Mouse (Mus musculus) embryo, embryonic 9.5 days (tissue): Measurements from ENCODE around the gene Adamts18.
A peak's percentile ranks its signal among the peaks of the same experiment; 100 is the strongest.

Experiments used
- DNase-seq: peaks from one replicate; pipeline ENCODE4 v3.0.0-alpha.2; 2017; ENCODE audit errors: extremely low spot score

Gene Adamts18

DNA sequence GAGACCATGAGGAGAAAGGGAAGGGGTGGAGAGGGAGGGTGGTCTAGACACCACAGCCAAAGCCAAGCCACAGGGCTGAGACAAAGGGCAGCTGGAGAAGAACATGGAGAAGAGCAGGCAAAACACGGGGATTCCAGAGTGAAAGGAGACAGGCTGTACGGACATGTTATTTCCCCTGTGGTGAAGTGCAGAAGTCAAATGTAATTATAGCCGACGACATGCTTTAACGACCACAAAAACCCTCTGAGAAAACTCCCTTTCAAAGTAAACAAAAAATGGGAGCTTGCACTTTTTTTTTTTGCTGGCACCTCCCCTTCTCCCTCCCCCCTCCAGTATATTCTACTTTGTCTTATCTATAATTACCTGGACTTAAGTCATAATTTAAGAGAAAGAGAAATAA lies 92.7 kb downstream of the Adamts18 start:
- no peak for DNase-seq

DNA sequence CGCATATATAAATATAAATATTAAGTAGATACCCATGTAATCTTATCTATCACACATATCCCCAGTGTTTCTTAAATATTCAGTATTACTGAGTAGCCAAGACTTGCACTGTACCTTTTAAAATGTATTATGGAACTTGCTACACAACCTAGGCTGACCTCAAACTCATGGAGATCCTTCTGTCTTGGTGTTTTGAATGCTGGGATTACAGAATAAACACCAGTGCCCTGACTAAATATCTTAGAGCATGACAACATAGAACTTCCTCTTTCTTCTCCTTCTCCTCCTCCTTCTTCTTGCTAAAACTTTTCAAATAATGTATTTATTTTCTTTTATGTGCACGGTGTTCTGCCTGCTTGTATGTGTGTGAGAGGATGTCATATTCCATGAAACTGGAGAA lies 95.4 kb downstream of the Adamts18 start:
- no peak for DNase-seq

DNA sequence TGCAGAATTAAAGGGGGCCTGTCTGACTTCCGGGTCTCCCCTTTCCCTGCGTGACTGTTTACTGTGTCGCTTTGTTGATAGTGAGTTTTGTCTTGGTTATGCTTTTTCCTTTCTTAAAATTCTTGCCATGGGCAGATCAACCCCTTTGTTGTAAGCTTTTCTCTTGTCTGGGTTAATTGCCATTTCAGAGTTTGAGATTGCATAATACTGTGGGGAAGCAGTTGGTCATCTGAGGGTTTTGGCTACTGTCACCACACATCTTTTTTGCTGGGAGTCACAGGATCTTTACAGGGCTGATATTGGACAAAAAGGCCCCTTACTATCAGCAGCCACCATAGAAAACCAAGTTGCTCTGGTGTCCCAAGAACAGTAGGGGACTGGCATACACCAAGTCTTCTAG lies 96.2 kb downstream of the Adamts18 start:
- no peak for DNase-seq

DNA sequence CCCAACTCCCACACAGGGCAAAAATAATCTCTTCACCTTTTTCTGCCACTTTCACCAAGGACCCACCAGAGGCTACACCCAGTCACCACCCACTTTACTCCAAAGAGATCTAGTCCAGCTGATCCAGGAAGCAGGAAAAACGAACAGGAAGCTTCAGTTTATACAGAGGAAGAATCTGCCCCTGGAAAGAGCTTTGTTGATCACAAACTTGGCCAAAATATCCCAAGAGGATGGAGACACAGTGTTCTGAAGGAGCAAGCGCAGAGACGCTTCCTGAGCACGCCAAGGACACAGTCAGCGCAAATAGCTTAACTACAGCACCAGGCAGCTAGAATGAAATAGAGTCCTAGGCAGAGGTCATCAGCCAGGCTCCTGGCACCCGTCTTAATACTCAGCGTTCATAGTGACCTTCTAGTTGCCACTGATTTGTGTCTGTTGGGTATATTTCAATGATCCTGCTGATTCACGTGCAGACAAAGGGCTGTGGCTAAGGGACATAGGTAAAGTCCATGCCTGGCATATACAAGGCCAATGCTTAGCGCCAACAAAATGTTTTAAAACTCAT lies 113.0 kb downstream of the Adamts18 start:
- DNase-seq = no peak

DNA sequence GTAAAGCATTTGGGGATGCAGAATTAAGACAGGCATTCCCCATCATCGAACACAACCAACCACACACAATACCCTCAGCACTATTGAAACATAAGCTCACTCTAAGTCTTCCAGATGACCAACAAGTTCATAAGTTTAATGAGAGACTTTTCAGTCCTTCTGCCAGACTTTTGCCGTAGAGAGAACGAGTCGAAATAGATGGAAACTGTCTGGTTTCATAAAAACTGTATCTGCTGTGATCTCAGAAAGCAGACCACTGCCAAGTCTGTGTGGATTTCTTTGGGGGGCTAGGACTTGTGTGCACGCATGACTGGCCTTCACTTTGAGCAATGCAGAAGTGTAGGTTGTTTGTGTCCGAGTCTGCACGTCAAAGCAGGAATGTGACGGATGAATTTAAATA lies 123.2 kb downstream of the Adamts18 start:
- no peak for DNase-seq

DNA sequence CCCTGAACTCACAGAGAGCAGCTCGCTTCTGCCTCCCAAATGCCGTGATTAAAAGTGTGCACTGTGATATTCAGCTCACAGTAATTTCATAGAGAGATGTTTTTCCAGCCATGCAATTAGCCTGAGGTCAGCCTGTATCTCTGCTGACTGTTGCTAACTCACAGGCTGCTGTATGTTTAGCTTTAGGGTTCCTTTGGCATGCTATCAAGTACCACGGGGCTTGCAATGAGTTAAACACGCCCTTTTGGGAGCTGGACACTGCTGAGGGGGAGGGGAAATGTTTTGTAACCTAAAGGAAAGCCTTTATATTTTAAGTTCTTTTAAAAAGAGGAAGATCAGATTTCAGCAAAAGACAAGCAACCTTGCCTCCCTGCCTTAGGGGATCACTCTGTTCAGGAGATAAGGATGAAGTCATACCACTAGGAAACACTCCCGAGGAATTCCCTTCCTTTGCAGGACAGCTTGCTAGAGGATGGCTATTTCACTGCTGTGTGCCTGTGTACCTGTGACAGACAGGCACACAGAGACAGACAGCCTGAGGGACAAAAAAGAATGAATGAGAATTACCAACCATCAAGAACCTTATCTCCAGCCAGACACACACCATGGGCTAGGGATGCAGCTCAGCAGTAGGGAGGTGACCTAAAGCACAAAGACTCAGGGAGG lies 124.5 kb downstream of the Adamts18 start:
- no peak for DNase-seq

DNA sequence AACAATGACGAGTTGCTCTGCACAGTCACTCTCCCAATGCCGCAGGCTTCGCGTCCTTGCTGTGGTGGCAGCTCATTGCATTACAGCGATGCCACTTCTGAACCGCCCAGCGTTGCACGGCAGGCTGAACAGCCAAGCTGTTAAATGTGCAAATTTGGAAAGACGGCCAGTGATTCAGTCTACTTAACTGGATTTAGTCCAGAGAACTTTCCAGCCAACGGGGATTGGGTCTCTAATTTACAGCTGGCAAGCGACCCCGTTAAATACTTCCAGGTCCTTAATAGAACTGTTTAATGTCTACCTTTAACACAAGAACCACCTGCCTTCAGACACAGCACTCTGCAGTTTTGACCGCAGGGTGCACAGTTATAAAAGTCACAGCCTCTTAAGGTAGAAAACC lies 127.1 kb downstream of the Adamts18 start:
- DNase-seq = no peak

DNA sequence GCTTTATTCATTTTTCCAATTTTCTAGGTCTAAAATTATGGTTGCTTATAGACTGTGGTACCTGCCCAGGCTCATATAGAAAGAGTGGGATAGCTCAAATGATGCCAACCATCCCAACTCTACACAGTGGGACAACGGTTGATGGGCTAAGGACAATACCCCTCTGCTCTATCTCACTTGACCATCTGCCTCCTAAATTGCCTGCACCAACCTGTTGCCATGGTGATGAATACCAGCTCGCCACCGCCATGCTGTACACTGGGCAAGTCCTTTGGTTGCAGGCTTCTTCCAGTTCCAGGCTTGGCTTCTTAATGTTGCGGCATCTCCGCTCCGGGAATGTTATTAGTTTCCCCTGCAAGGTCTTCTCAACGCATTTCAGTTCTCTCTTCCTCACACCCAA lies 143.6 kb downstream of the Adamts18 start:
- DNase-seq = no peak

DNA sequence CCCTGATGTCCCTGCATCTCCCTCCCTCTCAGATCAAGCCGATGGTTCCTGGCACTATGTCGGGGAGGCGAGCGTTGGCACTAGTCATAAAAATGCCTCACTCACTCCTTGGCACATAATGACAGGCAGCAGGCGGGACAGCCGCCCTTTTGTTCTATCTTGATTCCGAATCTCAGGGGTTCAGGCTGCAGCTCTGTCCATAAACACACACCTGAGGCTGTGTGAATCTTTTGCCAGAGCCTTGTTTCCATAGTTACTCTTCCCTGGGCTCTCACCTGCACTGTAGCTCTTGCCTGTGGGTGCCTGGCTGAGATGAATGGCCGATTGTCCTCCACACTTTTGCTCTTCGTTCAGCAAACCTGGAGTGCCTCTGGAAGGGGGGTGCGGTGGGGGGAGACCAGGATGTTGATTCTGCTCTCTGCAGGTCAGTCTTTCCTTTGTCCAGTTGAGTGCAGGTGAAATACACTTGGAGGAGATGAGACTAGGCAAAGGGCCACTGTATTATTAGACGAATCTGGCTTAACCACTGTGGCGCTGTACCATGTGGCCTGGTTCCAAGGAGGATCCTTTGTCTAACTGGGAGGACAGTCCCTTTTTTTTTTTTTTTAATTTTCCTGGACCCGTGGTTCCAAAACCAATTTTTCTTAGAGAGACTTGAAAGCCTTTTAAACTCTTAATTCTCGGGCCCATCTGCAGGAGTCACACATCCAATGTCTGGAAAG lies 156.8 kb downstream of the Adamts18 start:
- no peak for DNase-seq

DNA sequence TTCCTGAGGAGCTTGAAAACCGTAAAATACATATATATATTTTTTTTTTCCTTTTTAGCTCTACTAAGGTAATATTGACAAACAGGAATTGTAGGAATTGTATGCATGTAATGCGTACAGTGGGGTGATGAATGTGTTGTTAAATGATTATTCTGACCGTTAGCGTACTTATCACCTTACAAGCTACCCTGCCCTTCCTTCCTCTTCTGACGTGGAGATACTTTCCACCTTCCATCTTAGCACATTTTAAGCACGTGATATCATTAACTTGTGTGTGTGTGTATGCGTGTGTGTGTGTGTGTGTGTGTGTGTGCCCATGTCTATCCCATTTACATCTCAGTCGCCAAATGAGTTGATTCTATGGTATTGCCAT lies 160.0 kb downstream of the Adamts18 start:
- DNase-seq = no peak

DNA sequence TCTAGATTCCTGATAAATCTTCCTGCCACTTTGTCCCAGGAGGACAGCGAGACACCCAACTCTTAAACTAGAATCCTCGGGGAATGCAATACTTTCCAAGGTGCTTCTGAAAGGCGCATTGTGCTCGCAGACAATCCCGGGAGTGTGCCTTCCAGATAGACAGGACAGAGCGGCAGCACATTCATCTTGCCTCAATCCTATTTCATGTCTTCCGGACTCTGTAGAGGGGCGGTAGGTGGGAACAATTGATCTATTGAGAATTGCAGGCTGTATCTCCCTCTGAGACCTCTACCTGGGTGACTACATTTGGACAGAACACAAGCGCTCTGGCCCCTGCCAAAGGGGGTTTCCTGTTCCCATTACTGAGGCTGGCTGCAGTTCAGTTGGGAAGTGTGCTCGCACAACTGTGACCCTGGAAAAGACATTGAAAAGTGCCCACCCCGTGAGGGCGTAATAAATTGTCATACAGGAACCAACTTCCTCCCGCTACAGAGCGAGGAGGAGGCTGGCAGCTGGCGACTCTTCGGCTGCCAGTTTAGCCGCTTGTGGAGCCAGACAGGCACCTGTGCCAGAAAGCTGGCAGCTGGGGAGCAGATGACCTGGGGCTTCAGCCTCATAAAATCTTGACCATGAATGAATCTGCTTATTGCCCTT lies 160.5 kb downstream of the Adamts18 start:
- DNase-seq = no peak

DNA sequence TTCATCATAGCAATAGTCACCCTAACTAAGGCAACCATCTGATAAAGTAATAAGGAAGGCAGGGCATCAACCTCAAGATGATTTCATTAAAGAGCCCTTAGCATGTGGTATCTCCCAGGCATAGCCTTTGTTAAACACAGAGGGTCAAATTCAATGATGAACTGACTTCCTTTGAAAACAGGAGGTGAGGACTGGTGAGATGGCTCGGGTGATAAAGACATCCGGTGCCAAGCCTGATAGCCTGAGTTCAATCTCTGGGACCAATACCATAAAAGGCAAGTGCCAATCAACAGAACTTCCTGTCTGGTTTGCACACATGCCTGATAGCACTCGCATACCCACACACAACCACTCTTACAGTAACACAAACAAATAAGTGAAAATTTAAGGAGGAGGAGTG lies 169.2 kb downstream of the Adamts18 start:
- no peak for DNase-seq

DNA sequence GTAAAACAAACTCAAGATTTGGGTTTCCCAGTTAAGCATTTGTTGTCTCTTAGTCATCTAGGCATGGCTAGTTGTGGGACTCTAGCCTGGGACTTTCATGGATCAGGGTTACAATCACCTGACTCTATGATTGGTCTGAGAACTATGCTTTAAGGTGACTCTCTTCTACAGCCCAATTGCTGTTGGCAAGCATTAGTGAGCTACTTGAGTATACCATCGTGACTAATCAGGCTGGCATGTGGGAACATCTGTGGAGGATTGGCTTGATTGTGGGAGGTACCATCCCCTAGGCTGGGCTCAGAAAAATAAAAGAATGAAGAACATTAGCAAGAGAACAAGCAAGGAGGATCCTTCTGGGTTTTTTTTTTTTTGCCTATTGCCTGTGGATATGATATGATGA lies 171.7 kb downstream of the Adamts18 start:
- DNase-seq = no peak

DNA sequence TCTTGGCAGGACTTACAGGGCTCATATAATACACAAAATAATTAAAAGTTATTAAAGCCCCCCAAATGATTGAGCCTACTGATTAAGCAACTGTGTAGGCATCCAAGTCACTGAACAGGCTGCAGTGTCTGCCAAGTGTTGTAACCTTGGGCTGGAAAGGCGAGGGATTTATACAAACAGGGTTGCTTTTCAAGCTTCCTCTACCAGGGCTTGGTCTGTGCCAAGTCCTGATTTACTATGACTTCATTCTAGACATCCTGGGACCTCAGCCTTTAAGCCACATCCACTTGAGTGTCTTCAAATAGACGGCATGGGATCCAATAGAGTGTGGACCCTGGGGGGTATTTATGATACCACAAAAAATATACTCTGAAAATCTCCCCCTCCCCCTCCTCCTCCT lies 173.3 kb downstream of the Adamts18 start:
- DNase-seq = no peak

DNA sequence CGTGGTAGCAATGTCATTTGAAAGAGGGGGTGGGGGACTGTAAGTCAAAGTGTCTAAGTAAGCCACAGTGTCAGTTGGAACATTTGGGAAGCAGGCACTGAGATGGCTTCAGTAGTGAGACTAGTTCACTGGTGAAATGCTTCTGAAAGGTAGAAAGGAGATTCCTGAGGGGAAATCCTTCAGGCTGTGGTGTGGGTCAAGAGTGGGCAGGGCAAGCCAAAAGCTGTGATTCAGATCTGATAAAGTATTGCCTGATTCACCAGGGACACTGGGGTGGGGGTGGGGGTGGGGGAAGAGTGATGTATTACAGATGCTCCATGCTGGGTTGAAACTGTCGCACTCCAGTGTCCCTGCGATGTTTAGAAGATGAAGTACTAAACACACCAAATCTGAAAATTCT lies 173.9 kb downstream of the Adamts18 start:
- DNase-seq = no peak

DNA sequence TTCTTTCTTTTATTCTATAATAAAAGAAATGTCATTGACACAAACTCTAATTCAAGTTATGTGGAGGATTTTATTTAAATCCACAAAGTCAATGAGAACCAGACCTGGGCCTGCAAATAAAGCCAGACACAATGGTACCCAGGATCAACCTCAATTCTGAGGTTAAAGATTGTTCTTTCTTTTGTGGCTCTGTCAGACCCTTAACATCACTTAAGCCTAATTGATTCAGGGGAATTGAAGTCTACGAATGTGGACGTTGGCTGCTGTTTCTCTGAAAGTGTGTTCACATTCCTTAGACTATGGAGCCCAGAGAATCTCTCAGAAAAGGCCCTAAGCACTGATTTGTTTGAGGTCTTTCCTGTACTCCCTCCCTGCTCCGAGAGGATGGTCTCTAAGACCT lies 175.2 kb downstream of the Adamts18 start:
- no peak for DNase-seq

DNA sequence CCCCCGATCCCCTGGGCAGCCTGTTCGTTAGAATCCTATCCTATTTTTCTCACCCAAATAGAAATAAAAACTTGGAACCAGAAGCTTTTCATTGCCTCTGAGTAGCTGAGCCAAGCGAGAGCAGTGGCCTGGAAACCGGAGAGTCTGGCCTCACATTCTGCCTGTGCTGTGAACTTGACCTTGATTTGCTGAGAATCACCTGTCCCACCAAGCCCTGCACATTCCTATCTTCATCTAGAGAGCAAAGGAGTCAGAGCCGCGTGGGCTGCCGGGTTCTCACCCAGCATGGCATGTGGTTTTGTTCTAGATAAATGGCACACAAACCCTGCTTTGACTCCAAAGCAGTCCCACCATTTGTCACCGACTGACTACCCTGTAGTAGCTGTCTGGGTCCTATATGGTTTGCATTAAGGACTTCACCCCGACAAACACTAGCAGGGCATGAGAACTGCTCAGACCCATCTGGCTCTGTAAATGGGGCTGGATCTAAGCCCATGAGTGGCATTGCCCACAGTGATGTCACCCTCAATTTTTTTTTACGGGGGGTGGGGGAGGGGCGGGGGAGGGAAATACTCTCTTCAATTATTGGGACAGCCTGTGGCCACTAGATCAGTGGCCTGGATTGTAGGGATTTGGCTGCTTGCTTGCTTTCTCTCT lies 175.8 kb downstream of the Adamts18 start:
- no peak for DNase-seq

DNA sequence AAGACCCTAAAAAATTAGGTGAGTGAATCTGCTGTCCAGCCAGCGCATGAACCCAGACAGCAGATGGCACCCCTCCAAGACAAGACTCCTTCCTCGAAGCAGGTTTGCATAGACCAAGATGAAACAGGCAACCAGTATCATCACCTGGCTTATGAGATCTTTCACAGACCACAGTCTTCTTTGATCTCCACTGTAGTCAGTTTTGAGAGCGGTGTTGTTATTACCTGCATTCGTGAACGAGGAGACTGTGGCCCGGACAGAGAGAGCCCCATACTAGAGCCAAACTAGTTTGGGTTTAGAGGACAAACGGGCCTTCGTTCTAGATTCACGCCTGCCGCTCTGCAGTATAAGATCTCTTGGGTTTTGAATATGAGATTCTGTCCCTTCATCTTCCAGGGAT lies 178.6 kb downstream of the Adamts18 start:
- DNase-seq = no peak

DNA sequence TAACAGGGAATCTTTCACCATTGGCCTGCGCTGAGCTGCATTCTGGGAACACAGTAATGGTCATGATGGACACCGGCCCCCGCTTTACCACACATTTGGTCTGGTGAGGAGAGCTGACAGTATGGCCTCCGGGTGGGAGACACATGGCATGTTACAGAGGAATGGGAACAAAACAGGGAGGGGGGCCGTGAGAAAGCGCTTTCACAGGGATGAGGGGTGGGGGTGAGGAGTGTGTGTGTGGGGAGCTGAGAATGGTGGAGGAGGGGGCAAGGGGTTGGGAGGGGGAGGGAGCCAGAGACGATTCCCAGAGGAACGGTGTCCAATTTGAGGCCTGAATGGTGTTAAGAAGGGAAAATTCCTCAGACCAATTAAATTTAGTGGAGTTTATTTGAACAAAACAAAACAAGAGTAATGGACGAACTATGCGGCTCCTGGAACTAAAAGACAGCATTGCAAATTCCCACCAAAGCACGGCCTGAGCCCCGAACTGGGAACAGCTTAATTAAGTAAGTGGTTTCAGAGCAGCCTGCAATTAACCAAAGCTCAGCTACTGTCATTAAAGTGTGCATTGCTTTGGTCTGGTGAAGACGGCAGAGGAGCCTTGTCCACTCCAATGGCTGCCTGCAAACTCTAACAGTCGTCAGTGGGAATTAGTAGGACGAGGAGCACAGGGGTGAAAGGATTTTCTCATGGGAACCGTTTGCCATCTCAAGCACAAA lies 181.7 kb downstream of the Adamts18 start:
- DNase-seq = no peak

DNA sequence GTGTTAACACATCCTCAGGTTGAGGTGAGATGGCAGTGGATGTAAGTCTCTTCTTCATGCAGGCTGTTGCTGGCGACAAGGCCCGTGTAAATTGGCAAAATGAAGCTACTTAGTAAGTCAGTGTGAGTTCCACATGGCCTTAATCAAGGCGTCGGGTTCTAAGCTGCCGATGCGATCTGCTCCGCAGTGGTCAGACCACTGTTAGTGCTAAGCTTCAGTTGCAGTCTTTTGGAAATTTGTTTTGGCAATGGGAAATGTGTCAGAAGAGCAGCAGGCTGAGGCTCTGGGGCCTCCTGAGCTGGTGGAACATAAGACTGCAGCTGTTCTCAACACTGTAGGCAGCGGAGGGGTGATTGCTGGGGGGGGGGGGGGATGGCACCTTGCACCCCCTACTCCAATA lies 182.6 kb downstream of the Adamts18 start:
- DNase-seq = no peak

DNA sequence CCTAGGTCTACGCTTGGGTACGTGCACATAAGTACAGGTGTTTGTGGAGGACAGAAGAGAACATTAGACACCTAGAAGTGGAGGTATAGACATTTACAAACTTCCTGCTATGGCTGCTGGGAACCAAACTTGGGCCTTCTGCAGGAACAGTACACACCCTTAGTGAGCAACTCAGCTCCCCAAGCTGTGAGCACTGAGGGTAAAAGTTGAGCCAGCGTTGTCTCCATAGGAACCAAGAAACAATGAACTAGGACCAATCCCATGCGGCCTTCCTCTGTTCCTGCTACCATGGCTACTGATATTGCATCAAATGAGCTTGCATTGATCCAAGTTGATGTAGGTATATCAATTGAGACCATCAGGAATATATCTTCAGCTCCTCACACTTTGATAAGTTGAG lies 183.5 kb downstream of the Adamts18 start:
- DNase-seq = no peak

DNA sequence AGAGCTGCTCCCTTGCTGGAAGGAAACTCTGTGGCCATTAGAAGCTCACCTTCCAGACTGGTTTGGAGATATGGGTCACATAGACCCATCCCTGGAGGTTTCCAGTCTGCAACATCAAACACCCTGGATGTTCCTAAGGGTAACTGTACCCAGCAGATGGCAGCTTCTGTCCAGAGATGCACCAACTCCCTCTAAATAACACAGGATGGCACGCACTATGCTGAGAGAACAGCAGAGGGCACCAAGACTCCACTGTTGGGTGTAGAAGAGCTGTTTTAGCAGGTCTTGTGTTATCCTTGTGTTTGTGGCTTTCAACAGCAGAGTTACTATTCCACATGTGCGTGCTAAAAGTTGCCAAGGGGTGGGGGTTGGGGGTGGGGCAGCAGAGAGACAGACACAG lies 184.0 kb downstream of the Adamts18 start:
- peak; percentile 87 for DNase-seq
